8 mouse cellular contexts compared by ENCODE assay signal in the genomic region with DNA sequence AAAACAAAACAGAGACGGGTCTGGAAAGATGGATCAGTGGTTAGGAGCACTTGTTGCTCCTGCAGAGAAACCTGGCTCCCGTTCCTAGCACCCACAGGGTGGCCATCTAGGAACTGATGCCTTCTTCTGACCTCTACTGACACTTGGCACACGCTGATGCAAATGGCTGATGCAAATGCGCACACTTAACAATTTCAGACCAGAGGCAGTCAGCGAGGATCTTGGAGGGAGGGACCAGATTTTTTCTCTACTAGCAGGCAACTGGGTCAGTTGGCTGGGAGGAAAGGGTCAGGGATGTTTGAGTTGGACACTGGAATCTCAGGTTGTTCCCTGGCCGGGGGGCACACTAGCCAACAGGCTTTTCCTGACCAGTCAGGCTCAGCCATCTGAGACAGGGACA. TPM values are rescaled to one million over a fixed set of nuclear protein-coding genes. Genes with fewer than 3 reads are reported as not detected.
DNase-seq lines count a peak whose midpoint lies in the region; ATAC-seq and TF ChIP-seq lines count a peak whose summit lies in the region.

Gene Chchd10 (plus strand): TSS at position 240 of the 400 bp plus-strand sequence.

- peak within 1 kb of the TSS; percentile 98 for H3K4me2 ChIP-seq in kidney, embryonic 14.5 days (replicated peaks; ENCODE audit: low read depth, low read length)
- H3K4me2 ChIP-seq in forebrain, embryonic 16.5 days (ENCODE audit: low read length), result peak within 1 kb of the TSS; percentile 75
- H3K4me2 ChIP-seq in hindbrain, embryonic 12.5 days (replicated peaks), result peak within 1 kb of the TSS; percentile 98
- peak within 1 kb of the TSS; percentile 67 for H3K4me2 ChIP-seq in liver, embryonic 14.5 days (ENCODE audit: low read depth)

- no peak for ATAC-seq in kidney, embryonic 14.5 days (ENCODE audit: low FRiP score, low TSS enrichment)
- no peak for ATAC-seq in forebrain, embryonic 16.5 days
- no peak for ATAC-seq in hindbrain, embryonic 12.5 days (ENCODE audit: low FRiP score)
- no peak for ATAC-seq in liver, embryonic 14.5 days (ENCODE audit: insufficient read depth)

- no peak for TF ChIP-seq EP300 in liver, embryonic 14.5 days (IDR thresholded peaks at IDR 0.05; ENCODE audit: low read depth)

- peak within 1 kb of the TSS; percentile 64 for H3K4me3 ChIP-seq in kidney, embryonic 14.5 days (ENCODE audit: low read length)
- H3K4me3 ChIP-seq in forebrain, embryonic 16.5 days (replicated peaks; ENCODE audit: low read length), result peak within 1 kb of the TSS; percentile 48
- H3K4me3 ChIP-seq in hindbrain, embryonic 12.5 days, result peak within 1 kb of the TSS; percentile 57
- H3K4me3 ChIP-seq in liver, embryonic 14.5 days (ENCODE audit: insufficient read depth in 1 of 2, low read depth in 2 of 2, low read length in 2 of 2), result peak within 1 kb of the TSS; percentile 35 to 51

- H3K9me3 ChIP-seq in kidney, embryonic 14.5 days (ENCODE audit: control insufficient read depth, low read length), result no peaks in the 10 kb centered on the region
- H3K9me3 ChIP-seq in forebrain, embryonic 16.5 days (ENCODE audit: control insufficient read depth, low read length), result no peaks in the 10 kb centered on the region
- H3K9me3 ChIP-seq in hindbrain, embryonic 12.5 days (replicated peaks), result no peaks in the 10 kb centered on the region
- H3K9me3 ChIP-seq in liver, embryonic 14.5 days (ENCODE audit: control insufficient read depth, low read length), result no peaks in the 10 kb centered on the region

- H3K27me3 ChIP-seq in kidney, embryonic 14.5 days (ENCODE audit: control insufficient read depth, insufficient read depth, low read length), result no peaks in the 10 kb centered on the region
- peaks cover 12% of the 10 kb centered on the region for H3K27me3 ChIP-seq in forebrain, embryonic 16.5 days (replicated peaks; ENCODE audit: control insufficient read depth, insufficient read depth, low read length)
- peaks cover 70% of the 10 kb centered on the region for H3K27me3 ChIP-seq in hindbrain, embryonic 12.5 days
- H3K27me3 ChIP-seq in liver, embryonic 14.5 days (ENCODE audit: control insufficient read depth, insufficient read depth, low read length), result peaks cover 42% of the 10 kb centered on the region

- H3K36me3 ChIP-seq in kidney, embryonic 14.5 days (ENCODE audit: control insufficient read depth, insufficient read depth, low read length), result peaks cover under 1% of the 10 kb centered on the region; the same call in 1 of the 2 replicates
- H3K36me3 ChIP-seq in forebrain, embryonic 16.5 days (ENCODE audit: control insufficient read depth, insufficient read depth), result no peaks in the 10 kb centered on the region
- H3K36me3 ChIP-seq in hindbrain, embryonic 12.5 days, result no peaks in the 10 kb centered on the region
- peaks cover 2% of the 10 kb centered on the region; the same call in 1 of the 2 replicates for H3K36me3 ChIP-seq in liver, embryonic 14.5 days (replicated peaks; ENCODE audit: control insufficient read depth, insufficient read depth, low read depth)

- WGBS in kidney, embryonic 14.5 days, result 30% methylated on average over 6 of the region's 6 CpGs
- 32% methylated on average over 6 of the region's 6 CpGs for WGBS in forebrain, embryonic 16.5 days
- WGBS in hindbrain, embryonic 12.5 days, result 28% methylated on average over 6 of the region's 6 CpGs
- WGBS in liver, embryonic 14.5 days (ENCODE audit: insufficient replicate concordance), result 42% methylated on average over 6 of the region's 6 CpGs

- no peak within 1 kb of the TSS for H3K27ac ChIP-seq in kidney, embryonic 14.5 days (ENCODE audit: low read depth, low read length)
- peak within 1 kb of the TSS; percentile 1; the same call in 1 of the 2 replicates for H3K27ac ChIP-seq in forebrain, embryonic 16.5 days (ENCODE audit: low read length)
- H3K27ac ChIP-seq in hindbrain, embryonic 12.5 days, result peak within 1 kb of the TSS; percentile 57
- no peak within 1 kb of the TSS for H3K27ac ChIP-seq in liver, embryonic 14.5 days

- TF ChIP-seq CTCF in liver, embryonic 14.5 days (IDR thresholded peaks at IDR 0.05; ENCODE audit: low read depth), result no peak

- H3K9ac ChIP-seq in kidney, embryonic 14.5 days (ENCODE audit: low read depth, low read length), result peak within 1 kb of the TSS; percentile 90
- peak within 1 kb of the TSS; percentile 72 for H3K9ac ChIP-seq in forebrain, embryonic 16.5 days (replicated peaks; ENCODE audit: low read depth, low read length)
- peak within 1 kb of the TSS; percentile 84 for H3K9ac ChIP-seq in hindbrain, embryonic 12.5 days
- H3K9ac ChIP-seq in liver, embryonic 14.5 days (replicated peaks), result no peak within 1 kb of the TSS; the same call in 1 of the 2 replicates

- peaks cover 29% of the 10 kb centered on the region for H3K4me1 ChIP-seq in kidney, embryonic 14.5 days (ENCODE audit: control insufficient read depth, insufficient read depth, low read length)
- H3K4me1 ChIP-seq in forebrain, embryonic 16.5 days (replicated peaks; ENCODE audit: control insufficient read depth, insufficient read depth, low read length), result peaks cover 41% of the 10 kb centered on the region
- peaks cover 51% of the 10 kb centered on the region for H3K4me1 ChIP-seq in hindbrain, embryonic 12.5 days
- H3K4me1 ChIP-seq in liver, embryonic 14.5 days (replicated peaks; ENCODE audit: control insufficient read depth in 2 of 2, insufficient read depth in 2 of 2, low read length in 1 of 2), result peaks cover 20 to 29% of the 10 kb centered on the region in 2 experiments

- no peak for DNase-seq in kidney, adult 18-20 months
- DNase-seq in ZHBTc4 (ENCODE audit: low read depth, low spot score), result peak; percentile 45
- DNase-seq in liver, embryonic 14.5 days (ENCODE audit: low read depth in 3 of 3, low spot score in 3 of 3), result no peak
- DNase-seq in cerebellum, adult 8-10 months, result no peak
- DNase-seq in thymus, adult 18-20 months, result no peak

RNA-seq across cellular contexts. Expression of gene Chchd10, which starts in this region (rescaled TPM):
- 94.4 and 99.4 TPM in 2 replicates for polyA plus RNA-seq in kidney, embryonic 14.5 days (2014; fragmentation: Nextera tagmentation; extraction: Ambion mirVana)
- 21.8 and 30.7 TPM in 2 replicates for polyA plus RNA-seq in forebrain, embryonic 16.5 days (2015; fragmentation: Nextera tagmentation; extraction: Ambion mirVana)
- polyA plus RNA-seq in hindbrain, embryonic 12.5 days (2016; fragmentation: Nextera tagmentation; extraction: Ambion mirVana), result 15.4 and 15.5 TPM in 2 replicates
- polyA plus RNA-seq in liver, embryonic 14.5 days (2012; rRNA removed), result 55.8 and 72.9 TPM in 2 replicates
- 106 and 111 TPM in 2 replicates for polyA plus RNA-seq in liver, embryonic 14.5 days (2014; fragmentation: Nextera tagmentation; extraction: Ambion mirVana)

Comparison
In these comparisons a context has a peak if more than half of its experiments do, and no peak if none do; other contexts are left out.
1. H3K27ac ChIP-seq: peak in forebrain, embryonic 16.5 days (single experiment) and hindbrain, embryonic 12.5 days (single experiment); none in kidney, embryonic 14.5 days (single experiment) and liver, embryonic 14.5 days (single experiment).
2. Peak in every context shown above with its lines, with median percentiles within 50 percentile points of each other: H3K4me2 ChIP-seq and H3K4me3 ChIP-seq.